Comparison of ENCODE assay signal across 8 mouse cellular contexts in the genomic region with DNA sequence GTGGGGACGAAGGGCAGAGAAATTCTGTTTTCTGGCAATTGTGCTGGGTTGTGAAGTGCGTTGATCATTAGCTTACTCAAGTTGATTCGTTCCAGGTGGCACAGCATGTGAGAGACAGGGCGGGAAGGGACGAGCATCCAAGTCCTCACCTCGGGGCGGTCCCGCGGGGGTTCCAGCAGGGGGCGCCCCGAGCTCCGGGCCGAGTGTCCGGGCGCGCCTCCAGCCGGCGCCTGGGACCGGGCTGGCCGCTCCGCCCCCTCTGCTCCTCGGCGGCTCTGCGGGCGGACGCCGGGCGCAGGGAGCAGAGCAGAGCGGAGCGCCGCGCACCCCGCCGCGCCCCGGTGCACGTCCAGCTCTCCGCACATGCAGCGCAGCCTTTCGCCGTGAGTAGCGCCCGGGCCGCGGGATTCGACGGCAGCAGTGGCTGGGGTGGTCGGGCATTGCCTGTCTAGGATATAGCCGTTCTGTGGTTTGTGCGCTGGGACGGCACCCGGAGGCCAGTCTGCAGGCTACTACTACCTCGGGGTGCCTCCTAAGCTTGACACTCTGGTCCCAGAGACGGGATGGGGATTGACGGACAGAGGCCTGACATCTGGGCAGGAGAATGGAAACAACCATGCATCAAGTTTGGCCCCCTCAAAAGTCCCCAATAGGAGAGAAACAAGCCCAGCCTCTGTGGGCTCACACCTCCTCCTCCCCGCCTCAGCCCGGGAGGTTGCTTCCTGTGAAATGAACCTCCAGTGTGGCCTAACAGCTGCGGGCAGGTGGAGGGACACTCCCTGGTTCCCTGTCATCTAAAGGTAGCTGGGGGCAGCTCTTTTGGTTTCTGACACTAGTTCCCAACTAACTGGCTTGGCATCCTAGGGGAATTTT. TPM values are rescaled to one million over a fixed set of nuclear protein-coding genes. Genes with fewer than 3 reads are reported as not detected.
DNase-seq lines count a peak whose midpoint lies in the region; ATAC-seq lines count a peak whose summit lies in the region.

A gene (plus strand): TSS at position 266 of the 873 bp plus-strand sequence.

- H3K27ac ChIP-seq in intestine, embryonic 15.5 days = no peak within 1 kb of the TSS
- H3K27ac ChIP-seq in midbrain, embryonic 11.5 days (ENCODE audit: low read depth, low read length) = no peak within 1 kb of the TSS

- DNase-seq in adrenal gland, adult 2 months = peak; percentile 92
- peak; percentile 88 for DNase-seq in embryo, embryonic 11 days
- peak; percentile 87 to 91 for DNase-seq in gastrocnemius, postnatal 4 days (ENCODE audit: low spot score in 2 of 2)
- peak; percentile 72 for DNase-seq in left cerebral cortex, postnatal 4 days
- DNase-seq in midbrain, embryonic 11.5 days (ENCODE audit: low spot score, missing footprints) = peak; percentile 97
- DNase-seq in skeletal muscle tissue, adult 2 months (ENCODE audit: low read depth, low spot score) = peak; percentile 67
- no peak for DNase-seq in adipocyte (ENCODE audit: low spot score)

- peak within 1 kb of the TSS; percentile 61 for H3K9ac ChIP-seq in intestine, embryonic 15.5 days
- H3K9ac ChIP-seq in midbrain, embryonic 11.5 days (ENCODE audit: low read length) = peak within 1 kb of the TSS; percentile 54

- H3K27me3 ChIP-seq in intestine, embryonic 15.5 days (replicated peaks) = peaks cover 2% of the 10 kb centered on the region; the same call in 1 of the 2 replicates
- peaks cover 7% of the 10 kb centered on the region for H3K27me3 ChIP-seq in midbrain, embryonic 11.5 days (ENCODE audit: control insufficient read depth, insufficient read depth, low read length)

- peak within 1 kb of the TSS; percentile 46 for H3K4me3 ChIP-seq in intestine, embryonic 15.5 days (replicated peaks)
- H3K4me3 ChIP-seq in midbrain, embryonic 11.5 days (ENCODE audit: low read depth, low read length) = peak within 1 kb of the TSS; percentile 35

- H3K36me3 ChIP-seq in intestine, embryonic 15.5 days = no peaks in the 10 kb centered on the region
- H3K36me3 ChIP-seq in midbrain, embryonic 11.5 days (ENCODE audit: control insufficient read depth, insufficient read depth, low read length) = no peaks in the 10 kb centered on the region

- H3K4me1 ChIP-seq in intestine, embryonic 15.5 days (replicated peaks) = peaks cover 5% of the 10 kb centered on the region; the same call in 1 of the 2 replicates
- H3K4me1 ChIP-seq in midbrain, embryonic 11.5 days (ENCODE audit: control insufficient read depth, insufficient read depth, low read length) = no peaks in the 10 kb centered on the region

- no peaks in the 10 kb centered on the region for H3K9me3 ChIP-seq in intestine, embryonic 15.5 days
- no peaks in the 10 kb centered on the region for H3K9me3 ChIP-seq in midbrain, embryonic 11.5 days (ENCODE audit: control insufficient read depth, low read length)

- peak; percentile 93 for ATAC-seq in intestine, embryonic 15.5 days
- ATAC-seq in midbrain, embryonic 11.5 days (ENCODE audit: low FRiP score) = peak; percentile 84

- intact Hi-C loops in left cerebral cortex, postnatal 4 days (cut with DNase I) = loop anchor here (10.0 kb wide), 1 partner anchor 197 kb away; a partner anchor contains a TSS

- 2% methylated on average over 55 of the region's 58 CpGs for WGBS in intestine, embryonic 15.5 days
- WGBS in midbrain, embryonic 11.5 days = 2% methylated on average over 58 of the region's 58 CpGs

- H3K4me2 ChIP-seq in intestine, embryonic 15.5 days (replicated peaks) = peak within 1 kb of the TSS; percentile 85
- peak within 1 kb of the TSS; percentile 52 for H3K4me2 ChIP-seq in midbrain, embryonic 11.5 days

RNA-seq across cellular contexts. Expression of the gene that starts here (rescaled TPM):
- total RNA-seq in adrenal gland, adult 2 months (2021) = 1 to 10 TPM; 4.5 to 9.7 TPM
- 1.4 and 3.0 TPM in 2 replicates for polyA plus RNA-seq in adrenal gland, adult 2 months (2012; rRNA removed)
- 10 to 100 TPM; 10.2 to 12.3 TPM for total RNA-seq in gastrocnemius, postnatal 4 days (2021)
- 6.0 and 7.2 TPM in 2 replicates for polyA plus RNA-seq in intestine, embryonic 15.5 days (2015; fragmentation: Nextera tagmentation; extraction: Ambion mirVana)
- total RNA-seq in left cerebral cortex, postnatal 4 days (2021) = under 1 TPM; 0.84 to 0.97 TPM
- 6.7 and 7.4 TPM in 2 replicates for polyA plus RNA-seq in midbrain, embryonic 11.5 days (2014; fragmentation: Nextera tagmentation; extraction: Ambion mirVana)

Comparison
In these comparisons a context has a peak if more than half of its experiments do, and no peak if none do; other contexts are left out.
1. Peak in DNase-seq in left cerebral cortex, postnatal 4 days; RNA of the gene not detected or under 1 TPM.